Mouse (Mus musculus) hindbrain, embryonic 11.5 days (tissue): Measurements from ENCODE around the gene Prim2. TPM values are rescaled to one million over a fixed set of nuclear protein-coding genes. Genes with fewer than 3 reads are reported as not detected.
"Not testable (repeated sequence)": the region's sequence is repeated elsewhere in the genome, so short reads cannot be mapped to it uniquely, and the experiment has no call there.

Experiments
- ATAC-seq: fragments of 200-750 bp; cut with Nextera tagmentation; 2 replicates; pipeline ENCODE4 v1.8.0; 2017; ENCODE audit warnings: mild to moderate bottlenecking, moderate TSS enrichment, moderate library complexity; ENCODE audit not compliant: low FRiP score
- DNase-seq: peaks from one replicate; pipeline ENCODE4 v3.0.0-alpha.2; 2015; ENCODE audit warnings: low spot score
- H3K27ac ChIP-seq: fragments of 300-500 bp; sonication (generic); 2 replicates; pipeline ENCODE4 v1.5.1; 2014; ENCODE audit warnings: mild to moderate bottlenecking, low read depth, low read length
- H3K27me3 ChIP-seq: fragments of 300-500 bp; sonication (generic); 2 replicates; pipeline ENCODE4 v1.6.1; 2014; ENCODE audit warnings: mild to moderate bottlenecking, low read length, moderate library complexity, mixed read lengths; ENCODE audit not compliant: control insufficient read depth, insufficient read depth
- H3K36me3 ChIP-seq: fragments of 300-500 bp; sonication (generic); 2 replicates; pipeline ENCODE4 v1.6.1; 2014; ENCODE audit warnings: mild to moderate bottlenecking, low read length, moderate library complexity, mixed read lengths; ENCODE audit not compliant: control insufficient read depth, insufficient read depth
- H3K4me1 ChIP-seq: fragments of 300-500 bp; sonication (generic); replicated peaks from 2 replicates; pipeline ENCODE4 v1.6.1; 2014; ENCODE audit warnings: low read length, mixed read lengths; ENCODE audit not compliant: control insufficient read depth, insufficient read depth
- H3K4me2 ChIP-seq: fragments of 300-500 bp; sonication (generic); replicated peaks from 2 replicates; pipeline ENCODE4 v1.6.1; 2014; ENCODE audit warnings: mild to moderate bottlenecking, low read depth, low read length
- H3K4me3 ChIP-seq: fragments of 300-500 bp; sonication (generic); 2 replicates; pipeline ENCODE4 v1.5.1; 2014; ENCODE audit warnings: low read depth, low read length
- H3K9ac ChIP-seq: fragments of 300-500 bp; sonication (generic); 2 replicates; pipeline ENCODE4 v1.6.1; 2014; ENCODE audit warnings: low read depth, low read length
- H3K9me3 ChIP-seq: fragments of 300-500 bp; sonication (generic); 2 replicates; pipeline ENCODE4 v1.6.1; 2016; ENCODE audit warnings: low read length; ENCODE audit not compliant: control insufficient read depth
- WGBS: fragments of 180-500 bp; shearing (Covaris S2); extraction: QIAGEN DNeasy Blood & Tissue Kit; methylation state at CpG from one replicate; pipeline ENCODE4 v1.1.7; 2014; 5-methylcytosine and 5-hydroxymethylcytosine counted together
- polyA plus RNA-seq: library from polyadenylated mRNA; unstranded; fragments of >200 nt; fragmentation: Nextera tagmentation; extraction: Ambion mirVana; gene quantifications from 2 replicates; pipeline ENCODE4 v1.2.1, GENCODE M21; 2014

The Prim2 gene
- polyA plus RNA-seq, 1 experiment from 2014 or later: 44.1 TPM

GRCm38 (mm10) chr1:33627070-33627469, 42.5 kb downstream of the Prim2 start:
- H3K4me3 ChIP-seq: no peak overlapping the region
- no peaks in the 10 kb centered on the region for H3K36me3 ChIP-seq
- H3K4me2 ChIP-seq: no peak overlapping the region
- no peaks in the 10 kb centered on the region for H3K4me1 ChIP-seq
- H3K27ac ChIP-seq: no peak overlapping the region
- no peaks in the 10 kb centered on the region for H3K27me3 ChIP-seq
- ATAC-seq (no peak), DNase-seq (no peak)
- 92% methylated on average over 2 of the region's 2 CpGs for WGBS
- no peaks in the 10 kb centered on the region for H3K9me3 ChIP-seq
- H3K9ac ChIP-seq: no peak overlapping the region

- Histone ChIP-seq H3K27me3 (no peaks in the 10 kb centered on the region), H3K4me2 (no peak overlapping the region), H3K9me3 (no peaks in the 10 kb centered on the region), H3K9ac (no peak overlapping the region), H3K4me1 (no peaks in the 10 kb centered on the region), H3K36me3 (no peaks in the 10 kb centered on the region), H3K4me3 (no peak overlapping the region), H3K27ac (no peak overlapping the region)
- ATAC-seq (no peak), DNase-seq (no peak)
- WGBS: 97% methylated on average over 6 of the region's 6 CpGs
Measured at GRCm38 (mm10) chr1:33624900-33625299, 44.7 kb downstream of the Prim2 start.

- WGBS: 90% methylated on average over 4 of the region's 4 CpGs
Measured at GRCm38 (mm10) chr1:33624441-33624840, 45.2 kb downstream of the Prim2 start.

GRCm38 (mm10) chr1:33621791-33622190, 47.8 kb downstream of the Prim2 start:
- Histone ChIP-seq H3K4me3 (no peak overlapping the region), H3K9ac (no peak overlapping the region), H3K27ac (no peak overlapping the region), H3K9me3 (no peaks in the 10 kb centered on the region), H3K36me3 (no peaks in the 10 kb centered on the region), H3K27me3 (no peaks in the 10 kb centered on the region), H3K4me1 (no peaks in the 10 kb centered on the region), H3K4me2 (no peak overlapping the region)
- WGBS: 89% methylated on average over 10 of the region's 10 CpGs
- no peak for DNase-seq
- no peak for ATAC-seq

More at GRCm38 (mm10) chr1:33624441-33624840, 45.2 kb downstream of the Prim2 start:
- no peaks in the 10 kb centered on the region for H3K27me3 ChIP-seq
- ATAC-seq (no peak), DNase-seq (no peak)
- no peaks in the 10 kb centered on the region for H3K4me1 ChIP-seq
- no peak overlapping the region for H3K4me2 ChIP-seq
- H3K36me3 ChIP-seq: no peaks in the 10 kb centered on the region
- H3K9me3 ChIP-seq: no peaks in the 10 kb centered on the region
- no peak overlapping the region for H3K27ac ChIP-seq
- H3K4me3 ChIP-seq: no peak overlapping the region
- H3K9ac ChIP-seq: no peak overlapping the region

GRCm38 (mm10) chr1:33620091-33620788, 49.4 kb downstream of the Prim2 start:
- WGBS: 93% methylated on average over 9 of the region's 9 CpGs
- H3K27me3 ChIP-seq: no peaks in the 10 kb centered on the region
- H3K36me3 ChIP-seq: no peaks in the 10 kb centered on the region
- no peak overlapping the region for H3K27ac ChIP-seq
- no peaks in the 10 kb centered on the region for H3K9me3 ChIP-seq
- H3K4me1 ChIP-seq: no peaks in the 10 kb centered on the region
- no peak overlapping the region for H3K4me2 ChIP-seq
- ATAC-seq (no peak), DNase-seq (no peak)
- no peak overlapping the region for H3K9ac ChIP-seq
- H3K4me3 ChIP-seq: no peak overlapping the region

- WGBS: 91% methylated on average over 5 of the region's 6 CpGs
- DNase-seq: not testable (repeated sequence)
Measured at GRCm38 (mm10) chr1:33616642-33617041, 53.0 kb downstream of the Prim2 start.

GRCm38 (mm10) chr1:33612100-33612499, 57.5 kb downstream of the Prim2 start:
- no peak overlapping the region for H3K4me2 ChIP-seq
- H3K4me1 ChIP-seq: no peaks in the 10 kb centered on the region
- WGBS: 89% methylated on average over 1 of the region's 1 CpGs
- H3K9me3 ChIP-seq: no peaks in the 10 kb centered on the region
- H3K9ac ChIP-seq: no peak overlapping the region
- no peaks in the 10 kb centered on the region for H3K36me3 ChIP-seq
- ATAC-seq (no peak), DNase-seq (no peak)
- no peak overlapping the region for H3K4me3 ChIP-seq
- H3K27ac ChIP-seq: no peak overlapping the region
- H3K27me3 ChIP-seq: no peaks in the 10 kb centered on the region

More at GRCm38 (mm10) chr1:33616642-33617041, 53.0 kb downstream of the Prim2 start:
- H3K36me3 ChIP-seq, H3K27ac ChIP-seq, H3K4me2 ChIP-seq, H3K9me3 ChIP-seq, H3K4me3 ChIP-seq, H3K4me1 ChIP-seq, ATAC-seq, H3K9ac ChIP-seq, H3K27me3 ChIP-seq: not testable (repeated sequence)

- no peak overlapping the region for H3K4me2 ChIP-seq
- H3K4me3 ChIP-seq: no peak overlapping the region
- WGBS: 83% methylated on average over 14 of the region's 14 CpGs
- H3K4me1 ChIP-seq: no peaks in the 10 kb centered on the region
- no peaks in the 10 kb centered on the region for H3K27me3 ChIP-seq
- ATAC-seq: no peak
- H3K9me3 ChIP-seq: no peaks in the 10 kb centered on the region
- no peak overlapping the region for H3K27ac ChIP-seq
- no peak for DNase-seq
- H3K36me3 ChIP-seq: no peaks in the 10 kb centered on the region
- no peak overlapping the region for H3K9ac ChIP-seq
Measured at GRCm38 (mm10) chr1:33610026-33610721, 59.4 kb downstream of the Prim2 start.

GRCm38 (mm10) chr1:33608133-33608532, 61.5 kb downstream of the Prim2 start:
- WGBS: 58% methylated on average over 2 of the region's 2 CpGs
- Histone ChIP-seq H3K4me1 (no peaks in the 10 kb centered on the region), H3K27me3 (no peaks in the 10 kb centered on the region), H3K9ac (no peak overlapping the region), H3K36me3 (no peaks in the 10 kb centered on the region), H3K27ac (no peak overlapping the region), H3K4me2 (no peak overlapping the region), H3K9me3 (no peaks in the 10 kb centered on the region), H3K4me3 (no peak overlapping the region)
- no peak for DNase-seq
- ATAC-seq: no peak
